Mouse (Mus musculus): ENCODE measurements around the gene Exoc6b. TPM values are rescaled to one million over a fixed set of nuclear protein-coding genes. Genes with fewer than 3 reads are reported as not detected.

The Exoc6b gene
- polyA plus RNA-seq, 1 experiment from 2014 or later: 5.2 TPM

- 79% methylated on average over 2 of the region's 2 CpGs for WGBS (ENCODE audit: insufficient replicate concordance)
- Histone ChIP-seq H3K27ac (no peak overlapping the region), H3K4me1 (peaks cover 14% of the 10 kb centered on the region; the same call in 1 of the 2 replicates), H3K27me3 (replicated peaks) (no peaks in the 10 kb centered on the region), H3K4me2 (no peak overlapping the region), H3K4me3 (no peak overlapping the region), H3K36me3 (no peaks in the 10 kb centered on the region), H3K9ac (no peak overlapping the region), H3K9me3 (replicated peaks) (no peaks in the 10 kb centered on the region)
- ATAC-seq: no peak
Measured at GRCm38 (mm10) chr6:84693204-84693603, 376.1 kb downstream of the Exoc6b start.

- Histone ChIP-seq H3K4me3 (no peak overlapping the region), H3K9me3 (replicated peaks) (no peaks in the 10 kb centered on the region), H3K36me3 (no peaks in the 10 kb centered on the region), H3K27me3 (replicated peaks) (no peaks in the 10 kb centered on the region), H3K4me2 (no peak overlapping the region), H3K27ac (no peak overlapping the region), H3K9ac (no peak overlapping the region), H3K4me1 (0 out of 2 replicates have a peak, but pooled peaks cover 3% of the 10 kb centered on the region)
- 79% methylated on average over 3 of the region's 3 CpGs for WGBS (ENCODE audit: insufficient replicate concordance)
- ATAC-seq: no peak
Measured at GRCm38 (mm10) chr6:84691907-84692306, 377.4 kb downstream of the Exoc6b start.

GRCm38 (mm10) chr6:84677770-84678169 lies 391.5 kb downstream of the Exoc6b start:
- H3K9me3 ChIP-seq (replicated peaks): no peaks in the 10 kb centered on the region; the same call in 1 of the 2 replicates
- no peak overlapping the region for H3K4me3 ChIP-seq
- H3K27me3 ChIP-seq (replicated peaks): no peaks in the 10 kb centered on the region
- H3K36me3 ChIP-seq: no peaks in the 10 kb centered on the region
- no peaks in the 10 kb centered on the region for H3K4me1 ChIP-seq
- 39% methylated on average over 3 of the region's 3 CpGs for WGBS (ENCODE audit: insufficient replicate concordance)
- no peak overlapping the region for H3K27ac ChIP-seq
- H3K4me2 ChIP-seq: no peak overlapping the region
- no peak overlapping the region for H3K9ac ChIP-seq
- ATAC-seq: no peak

- Histone ChIP-seq H3K27me3 (replicated peaks) (no peaks in the 10 kb centered on the region), H3K9ac (no peak overlapping the region), H3K36me3 (no peaks in the 10 kb centered on the region), H3K4me2 (no peak overlapping the region), H3K4me3 (no peak overlapping the region), H3K4me1 (no peaks in the 10 kb centered on the region), H3K27ac (no peak overlapping the region), H3K9me3 (replicated peaks) (no peaks in the 10 kb centered on the region; the same call in 1 of the 2 replicates)
- ATAC-seq: no peak
- WGBS (ENCODE audit: insufficient replicate concordance): 85% methylated on average over 3 of the region's 3 CpGs
Measured at GRCm38 (mm10) chr6:84674936-84675335, 394.4 kb downstream of the Exoc6b start.

GRCm38 (mm10) chr6:84674136-84674535 lies 395.2 kb downstream of the Exoc6b start:
- no peaks in the 10 kb centered on the region for H3K36me3 ChIP-seq
- H3K9me3 ChIP-seq (replicated peaks): no peaks in the 10 kb centered on the region; the same call in 1 of the 2 replicates
- no peaks in the 10 kb centered on the region for H3K27me3 ChIP-seq (replicated peaks)
- 59% methylated on average over 7 of the region's 7 CpGs for WGBS (ENCODE audit: insufficient replicate concordance)
- no peak overlapping the region for H3K4me2 ChIP-seq
- no peak overlapping the region for H3K4me3 ChIP-seq
- no peaks in the 10 kb centered on the region for H3K4me1 ChIP-seq
- no peak overlapping the region for H3K9ac ChIP-seq
- ATAC-seq: no peak
- H3K27ac ChIP-seq: no peak overlapping the region

GRCm38 (mm10) chr6:84661451-84662112 lies 407.7 kb downstream of the Exoc6b start:
- H3K9ac ChIP-seq: no peak overlapping the region
- no peak overlapping the region for H3K4me3 ChIP-seq
- no peaks in the 10 kb centered on the region for H3K36me3 ChIP-seq
- H3K4me1 ChIP-seq: peaks cover 5% of the 10 kb centered on the region; the same call in 1 of the 2 replicates
- no peak overlapping the region for H3K4me2 ChIP-seq
- no peak overlapping the region for H3K27ac ChIP-seq
- H3K9me3 ChIP-seq (replicated peaks): no peaks in the 10 kb centered on the region
- ATAC-seq: no peak
- H3K27me3 ChIP-seq (replicated peaks): no peaks in the 10 kb centered on the region
- WGBS (ENCODE audit: insufficient replicate concordance): 32% methylated on average over 2 of the region's 2 CpGs

GRCm38 (mm10) chr6:84660982-84661381 lies 408.3 kb downstream of the Exoc6b start:
- ATAC-seq: no peak
- no peaks in the 10 kb centered on the region for H3K36me3 ChIP-seq
- no peaks in the 10 kb centered on the region for H3K27me3 ChIP-seq (replicated peaks)
- WGBS (ENCODE audit: insufficient replicate concordance): 73% methylated on average over 1 of the region's 1 CpGs
- no peak overlapping the region for H3K4me2 ChIP-seq
- H3K27ac ChIP-seq: no peak overlapping the region
- H3K4me1 ChIP-seq: peaks cover 10% of the 10 kb centered on the region; the same call in 1 of the 2 replicates
- H3K9me3 ChIP-seq (replicated peaks): no peaks in the 10 kb centered on the region
- no peak overlapping the region for H3K4me3 ChIP-seq
- H3K9ac ChIP-seq: no peak overlapping the region

GRCm38 (mm10) chr6:84657091-84657490 lies 412.2 kb downstream of the Exoc6b start:
- WGBS (ENCODE audit: insufficient replicate concordance): 71% methylated on average over 1 of the region's 1 CpGs
- H3K4me3 ChIP-seq: no peak overlapping the region
- no peaks in the 10 kb centered on the region for H3K36me3 ChIP-seq
- no peak overlapping the region for H3K4me2 ChIP-seq
- H3K27ac ChIP-seq: no peak overlapping the region
- no peaks in the 10 kb centered on the region for H3K27me3 ChIP-seq (replicated peaks)
- ATAC-seq: no peak
- H3K4me1 ChIP-seq: peaks cover 10% of the 10 kb centered on the region; the same call in 1 of the 2 replicates
- H3K9me3 ChIP-seq (replicated peaks): no peaks in the 10 kb centered on the region
- no peak overlapping the region for H3K9ac ChIP-seq

GRCm38 (mm10) chr6:84656680-84657079 lies 412.6 kb downstream of the Exoc6b start:
- ATAC-seq: no peak
- Histone ChIP-seq H3K4me1 (peaks cover 10% of the 10 kb centered on the region; the same call in 1 of the 2 replicates), H3K27me3 (replicated peaks) (no peaks in the 10 kb centered on the region), H3K4me2 (no peak overlapping the region), H3K27ac (no peak overlapping the region), H3K9me3 (replicated peaks) (no peaks in the 10 kb centered on the region), H3K36me3 (no peaks in the 10 kb centered on the region), H3K9ac (no peak overlapping the region), H3K4me3 (no peak overlapping the region)
- 29% methylated on average over 2 of the region's 2 CpGs for WGBS (ENCODE audit: insufficient replicate concordance)

- Histone ChIP-seq H3K36me3 (no peaks in the 10 kb centered on the region), H3K27me3 (replicated peaks) (no peaks in the 10 kb centered on the region), H3K9me3 (replicated peaks) (no peaks in the 10 kb centered on the region), H3K9ac (no peak overlapping the region), H3K4me1 (peaks cover 6% of the 10 kb centered on the region; the same call in 1 of the 2 replicates), H3K27ac (no peak overlapping the region), H3K4me2 (no peak overlapping the region), H3K4me3 (no peak overlapping the region)
- no peak for ATAC-seq
- 69% methylated on average over 3 of the region's 3 CpGs for WGBS (ENCODE audit: insufficient replicate concordance)
Measured at GRCm38 (mm10) chr6:84651902-84652301, 417.4 kb downstream of the Exoc6b start.

GRCm38 (mm10) chr6:84647197-84647596 lies 422.1 kb downstream of the Exoc6b start:
- H3K4me1 ChIP-seq: no peaks in the 10 kb centered on the region
- H3K4me2 ChIP-seq: no peak overlapping the region
- no peak overlapping the region for H3K4me3 ChIP-seq
- ATAC-seq: no peak
- no peaks in the 10 kb centered on the region for H3K36me3 ChIP-seq
- no peak overlapping the region for H3K27ac ChIP-seq
- H3K9ac ChIP-seq: no peak overlapping the region
- 54% methylated on average over 4 of the region's 4 CpGs for WGBS (ENCODE audit: insufficient replicate concordance)
- H3K27me3 ChIP-seq (replicated peaks): no peaks in the 10 kb centered on the region
- H3K9me3 ChIP-seq (replicated peaks): no peaks in the 10 kb centered on the region

GRCm38 (mm10) chr6:84646696-84647095 lies 422.6 kb downstream of the Exoc6b start:
- Histone ChIP-seq H3K27ac (no peak overlapping the region), H3K4me2 (no peak overlapping the region), H3K4me1 (peaks cover 3% of the 10 kb centered on the region; the same call in 1 of the 2 replicates), H3K36me3 (no peaks in the 10 kb centered on the region), H3K9me3 (replicated peaks) (no peaks in the 10 kb centered on the region), H3K9ac (no peak overlapping the region), H3K4me3 (no peak overlapping the region), H3K27me3 (replicated peaks) (no peaks in the 10 kb centered on the region)
- WGBS (ENCODE audit: insufficient replicate concordance): 43% methylated on average over 2 of the region's 2 CpGs
- no peak for ATAC-seq

- no peak overlapping the region for H3K9ac ChIP-seq
- no peak for ATAC-seq
- H3K36me3 ChIP-seq: no peaks in the 10 kb centered on the region
- H3K4me3 ChIP-seq: no peak overlapping the region
- no peak overlapping the region for H3K27ac ChIP-seq
- 35% methylated on average over 4 of the region's 4 CpGs for WGBS (ENCODE audit: insufficient replicate concordance)
- peaks cover 23% of the 10 kb centered on the region for H3K4me1 ChIP-seq
- no peaks in the 10 kb centered on the region for H3K9me3 ChIP-seq (replicated peaks)
- H3K27me3 ChIP-seq (replicated peaks): no peaks in the 10 kb centered on the region
- no peak overlapping the region for H3K4me2 ChIP-seq
Measured at GRCm38 (mm10) chr6:84641062-84641431, 428.3 kb downstream of the Exoc6b start.
